Mouse (Mus musculus) midbrain, embryonic 12.5 days (tissue): ENCODE measurements at regions not wholly inside any gene's neighbourhood (a gene's known extent, or its start where the extent isn't known, plus 50 kb on each side); places are given as distances from the start of the nearest gene placed in this dataset.

Source experiments
- ATAC-seq: fragments of 200-750 bp; cut with Nextera tagmentation; 2 replicates; pipeline ENCODE4 v1.8.0; 2017; ENCODE audit warnings: low read depth, moderate TSS enrichment, moderate library complexity; ENCODE audit not compliant: low FRiP score
- H3K27ac ChIP-seq: fragments of 300-500 bp; sonication (generic); replicated peaks from 2 replicates; pipeline ENCODE4 v1.5.1; 2016; ENCODE audit warnings: mild to moderate bottlenecking
- H3K27me3 ChIP-seq: fragments of 300-500 bp; sonication (generic); 2 replicates; pipeline ENCODE4 v1.6.1; 2016; ENCODE audit warnings: mild to moderate bottlenecking
- H3K36me3 ChIP-seq: fragments of 300-500 bp; sonication (generic); 2 replicates; pipeline ENCODE4 v1.6.1; 2016
- H3K4me1 ChIP-seq: fragments of 300-500 bp; sonication (generic); 2 replicates; pipeline ENCODE4 v1.6.1; 2016
- H3K4me2 ChIP-seq: fragments of 300-500 bp; sonication (generic); replicated peaks from 2 replicates; pipeline ENCODE4 v1.6.1; 2016; ENCODE audit warnings: mild to moderate bottlenecking, moderate library complexity
- H3K4me3 ChIP-seq: fragments of 300-500 bp; sonication (generic); 2 replicates; pipeline ENCODE4 v1.5.1; 2016; ENCODE audit warnings: mild to moderate bottlenecking
- H3K9ac ChIP-seq: fragments of 300-500 bp; sonication (generic); replicated peaks from 2 replicates; pipeline ENCODE4 v1.6.1; 2016; ENCODE audit warnings: mild to moderate bottlenecking, moderate library complexity
- H3K9me3 ChIP-seq: fragments of 300-500 bp; sonication (generic); 2 replicates; pipeline ENCODE4 v1.6.1; 2016; ENCODE audit warnings: mild to moderate bottlenecking
- WGBS: fragments of 180-500 bp; shearing (Covaris S2); methylation state at CpG from one replicate; pipeline ENCODE4 v1.1.7; 2016; 5-methylcytosine and 5-hydroxymethylcytosine counted together

GRCm38 (mm10) chr2:159863185-159863584 is 470.8 kb downstream of the Gm826 start:
- 66% methylated on average over 1 of the region's 1 CpGs for WGBS
- H3K4me1 ChIP-seq, result no peaks in the 10 kb centered on the region
- no peak overlapping the region for H3K4me3 ChIP-seq
- no peak overlapping the region for H3K9ac ChIP-seq
- H3K4me2 ChIP-seq, result no peak overlapping the region
- no peaks in the 10 kb centered on the region for H3K36me3 ChIP-seq
- no peaks in the 10 kb centered on the region for H3K27me3 ChIP-seq
- H3K9me3 ChIP-seq, result no peaks in the 10 kb centered on the region
- no peak overlapping the region for H3K27ac ChIP-seq
- no peak for ATAC-seq

GRCm38 (mm10) chr2:159853891-159854665 is 479.9 kb downstream of the Gm826 start:
- 83% methylated on average over 5 of the region's 5 CpGs for WGBS

GRCm38 (mm10) chr2:159852959-159853358 is 481.0 kb downstream of the Gm826 start:
- no peak for ATAC-seq
- Histone ChIP-seq H3K4me2 (no peak overlapping the region), H3K9me3 (no peaks in the 10 kb centered on the region), H3K36me3 (no peaks in the 10 kb centered on the region), H3K27ac (no peak overlapping the region), H3K27me3 (no peaks in the 10 kb centered on the region), H3K4me3 (no peak overlapping the region), H3K4me1 (no peaks in the 10 kb centered on the region), H3K9ac (no peak overlapping the region)
- 91% methylated on average over 4 of the region's 4 CpGs for WGBS

More at GRCm38 (mm10) chr2:159853891-159854665, 479.9 kb downstream of the Gm826 start:
- no peak overlapping the region for H3K9ac ChIP-seq
- H3K4me1 ChIP-seq, result no peaks in the 10 kb centered on the region
- H3K9me3 ChIP-seq, result no peaks in the 10 kb centered on the region
- no peaks in the 10 kb centered on the region for H3K27me3 ChIP-seq
- ATAC-seq, result no peak
- no peaks in the 10 kb centered on the region for H3K36me3 ChIP-seq
- H3K4me2 ChIP-seq, result no peak overlapping the region
- H3K27ac ChIP-seq, result no peak overlapping the region
- no peak overlapping the region for H3K4me3 ChIP-seq

GRCm38 (mm10) chr2:159832488-159833113 is 501.4 kb downstream of the Gm826 start:
- Histone ChIP-seq H3K9me3 (no peaks in the 10 kb centered on the region), H3K4me3 (no peak overlapping the region), H3K36me3 (no peaks in the 10 kb centered on the region), H3K4me1 (no peaks in the 10 kb centered on the region), H3K27ac (no peak overlapping the region), H3K4me2 (no peak overlapping the region), H3K9ac (no peak overlapping the region), H3K27me3 (no peaks in the 10 kb centered on the region)
- ATAC-seq, result no peak
- 82% methylated on average over 7 of the region's 7 CpGs for WGBS

- no peaks in the 10 kb centered on the region for H3K9me3 ChIP-seq
- no peak for ATAC-seq
- H3K4me1 ChIP-seq, result no peaks in the 10 kb centered on the region
- 80% methylated on average over 2 of the region's 2 CpGs for WGBS
- H3K27me3 ChIP-seq, result no peaks in the 10 kb centered on the region
- no peak overlapping the region for H3K9ac ChIP-seq
- no peak overlapping the region for H3K4me2 ChIP-seq
- no peak overlapping the region for H3K27ac ChIP-seq
- no peaks in the 10 kb centered on the region for H3K36me3 ChIP-seq
- no peak overlapping the region for H3K4me3 ChIP-seq
Measured at GRCm38 (mm10) chr2:159826417-159826816, 507.5 kb downstream of the Gm826 start.

- no peaks in the 10 kb centered on the region for H3K36me3 ChIP-seq
- H3K4me2 ChIP-seq, result no peak overlapping the region
- no peak overlapping the region for H3K9ac ChIP-seq
- ATAC-seq, result no peak
- no peak overlapping the region for H3K4me3 ChIP-seq
- no peaks in the 10 kb centered on the region for H3K27me3 ChIP-seq
- no peaks in the 10 kb centered on the region for H3K4me1 ChIP-seq
- 80% methylated on average over 2 of the region's 2 CpGs for WGBS
- no peaks in the 10 kb centered on the region for H3K9me3 ChIP-seq
- H3K27ac ChIP-seq, result no peak overlapping the region
Measured at GRCm38 (mm10) chr2:159818556-159818955, 515.4 kb downstream of the Gm826 start.

GRCm38 (mm10) chr2:159816344-159816743 is 517.6 kb downstream of the Gm826 start:
- no peak overlapping the region for H3K27ac ChIP-seq
- no peaks in the 10 kb centered on the region for H3K4me1 ChIP-seq
- H3K27me3 ChIP-seq, result no peaks in the 10 kb centered on the region
- no peaks in the 10 kb centered on the region for H3K36me3 ChIP-seq
- H3K9me3 ChIP-seq, result no peaks in the 10 kb centered on the region
- H3K4me2 ChIP-seq, result no peak overlapping the region
- no peak overlapping the region for H3K9ac ChIP-seq
- ATAC-seq, result no peak
- H3K4me3 ChIP-seq, result no peak overlapping the region
- WGBS, result 92% methylated on average over 8 of the region's 8 CpGs
